In the genomic region with DNA sequence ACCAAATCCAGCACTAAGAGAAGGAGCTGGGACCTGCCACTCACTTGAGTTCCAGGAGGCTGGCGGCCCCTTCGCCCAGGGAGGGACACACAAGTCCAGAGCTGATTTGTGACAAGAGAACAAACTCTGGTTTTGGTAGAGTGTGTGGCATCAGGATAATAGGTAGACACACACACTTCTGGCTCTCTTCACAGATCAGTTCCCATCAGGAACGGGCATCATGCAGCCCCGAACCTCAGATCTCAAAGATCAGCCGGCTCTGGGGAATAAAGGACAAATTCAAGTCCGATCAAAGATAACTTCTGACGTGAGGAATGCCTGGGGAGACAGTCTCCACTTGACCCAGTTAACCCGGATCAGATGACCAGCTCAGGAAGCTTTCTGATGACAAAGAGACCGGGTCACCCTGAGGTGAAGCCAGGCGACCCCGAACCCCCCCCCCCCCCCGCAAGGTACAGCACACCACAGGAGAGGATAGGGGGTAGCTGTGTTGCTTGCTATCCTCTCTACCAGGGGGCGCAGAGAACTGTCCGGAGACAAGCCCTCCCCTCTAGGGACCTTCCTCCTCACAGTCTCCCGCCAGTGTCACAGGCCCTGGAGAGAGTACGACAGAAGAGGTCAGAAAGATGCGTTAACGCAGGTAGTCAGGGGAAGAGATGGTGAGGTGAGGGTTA, we compare ENCODE assay signal across 8 mouse cellular contexts. TPM values are rescaled to one million over a fixed set of nuclear protein-coding genes. Genes with fewer than 3 reads are reported as not detected.
DNase-seq lines count a peak whose midpoint lies in the region; ATAC-seq and TF ChIP-seq lines count a peak whose summit lies in the region.
"Had no signal": no experiment of that assay in that cellular context is flagged by ENCODE, and none has a peak within 500 bp of the region (broad histone marks: within the 10 kb centered on the region; RNA-seq: fewer than 3 reads in every experiment).

No protein-coding gene starts in this region.

- peaks cover 32% of the 10 kb centered on the region for H3K27me3 ChIP-seq in lung, embryonic 16.5 days (ENCODE audit: control insufficient read depth, insufficient read depth, low read depth, low read length)
- H3K27me3 ChIP-seq in forebrain, embryonic 12.5 days = no peaks in the 10 kb centered on the region; the same call in 1 of the 2 replicates
- peaks cover 30% of the 10 kb centered on the region for H3K27me3 ChIP-seq in limb, embryonic 12.5 days
- peaks cover 28% of the 10 kb centered on the region for H3K27me3 ChIP-seq in small intestine, adult 2 months (ENCODE audit: control insufficient read depth, insufficient read depth, low read length)

- 9% methylated on average over 18 of the region's 18 CpGs for WGBS in lung, embryonic 16.5 days
- WGBS in lung, adult 2 months = 17% methylated on average over 18 of the region's 18 CpGs
- WGBS in forebrain, embryonic 12.5 days = 10% methylated on average over 17 of the region's 18 CpGs
- 13% methylated on average over 18 of the region's 18 CpGs for WGBS in limb, embryonic 12.5 days
- 11% methylated on average over 18 of the region's 18 CpGs for WGBS in small intestine, adult 2 months

- ATAC-seq in lung, embryonic 16.5 days (ENCODE audit: low read depth) = 0 out of 2 replicates have a peak, but pooled peaks have one; percentile 18
- peak; percentile 36 for ATAC-seq in forebrain, embryonic 12.5 days (ENCODE audit: low FRiP score)
- ATAC-seq in limb, embryonic 12.5 days (ENCODE audit: insufficient number of reproducible peaks, insufficient read depth, low FRiP score, low TSS enrichment, low read depth) = peak; percentile 9; the same call in 1 of the 2 replicates

- no peaks in the 10 kb centered on the region for H3K9me3 ChIP-seq in lung, embryonic 16.5 days (ENCODE audit: control insufficient read depth, low read length)
- no peaks in the 10 kb centered on the region for H3K9me3 ChIP-seq in forebrain, embryonic 12.5 days
- no peaks in the 10 kb centered on the region for H3K9me3 ChIP-seq in limb, embryonic 12.5 days

- TF ChIP-seq CTCF in lung, adult 2 months (IDR thresholded peaks at IDR 0.05; ENCODE audit: insufficient read depth, low read length) = no peak
- no peak for TF ChIP-seq CTCF in small intestine, adult 2 months (IDR thresholded peaks at IDR 0.05; ENCODE audit: extremely low read depth, insufficient read length, insufficient replicate concordance, low read depth, low read length)

- no peak for DNase-seq in lung, adult 2 months
- DNase-seq in spleen, adult 18-20 months = no peak
- DNase-seq in kidney, adult 8-10 months = no peak
- DNase-seq: heart, postnatal 10 days had no signal

- no peaks in the 10 kb centered on the region for H3K36me3 ChIP-seq in lung, embryonic 16.5 days (ENCODE audit: control insufficient read depth, insufficient read depth, low read length)
- H3K36me3 ChIP-seq in forebrain, embryonic 12.5 days (replicated peaks) = peaks cover 14% of the 10 kb centered on the region
- H3K36me3 ChIP-seq in limb, embryonic 12.5 days = peaks cover 17% of the 10 kb centered on the region
- no peaks in the 10 kb centered on the region for H3K36me3 ChIP-seq in small intestine, adult 2 months (ENCODE audit: control insufficient read depth, insufficient read depth, low read length)

- no peaks in the 10 kb centered on the region for H3K4me1 ChIP-seq in lung, embryonic 16.5 days (replicated peaks; ENCODE audit: control insufficient read depth, insufficient read depth, low read length)
- H3K4me1 ChIP-seq in lung, adult 2 months (ENCODE audit: control insufficient read depth, insufficient read depth, low read length) = no peaks in the 10 kb centered on the region
- peaks cover 43% of the 10 kb centered on the region for H3K4me1 ChIP-seq in forebrain, embryonic 12.5 days
- peaks cover 18% of the 10 kb centered on the region for H3K4me1 ChIP-seq in limb, embryonic 12.5 days (replicated peaks)
- H3K4me1 ChIP-seq in small intestine, adult 2 months (ENCODE audit: control insufficient read depth, insufficient read depth, insufficient read length, low read length) = no peaks in the 10 kb centered on the region

- TF ChIP-seq POLR2A in lung, adult 2 months (IDR thresholded peaks at IDR 0.05; ENCODE audit: borderline replicate concordance, extremely low read depth, low read depth, low read length) = no peak
- TF ChIP-seq POLR2A in small intestine, adult 2 months (IDR thresholded peaks at IDR 0.05; ENCODE audit: low read depth, low read length) = no peak

- H3K27ac ChIP-seq in lung, embryonic 16.5 days (ENCODE audit: low read length) = no peak overlapping the region
- H3K27ac ChIP-seq in forebrain, embryonic 12.5 days = no peak overlapping the region
- H3K27ac ChIP-seq in limb, embryonic 12.5 days = no peak overlapping the region
- H3K27ac ChIP-seq in small intestine, adult 2 months (ENCODE audit: insufficient read depth, low read depth, low read length) = no peak overlapping the region

- H3K4me2 ChIP-seq in lung, embryonic 16.5 days (ENCODE audit: low read depth, low read length) = peak overlapping the region; percentile 88
- H3K4me2 ChIP-seq in forebrain, embryonic 12.5 days = peak overlapping the region; percentile 78
- H3K4me2 ChIP-seq in limb, embryonic 12.5 days = peak overlapping the region; percentile 88

- no peak overlapping the region for H3K9ac ChIP-seq in lung, embryonic 16.5 days (ENCODE audit: low read length)
- peak overlapping the region; percentile 74 for H3K9ac ChIP-seq in forebrain, embryonic 12.5 days
- H3K9ac ChIP-seq in limb, embryonic 12.5 days (replicated peaks) = peak overlapping the region; percentile 69

- H3K4me3 ChIP-seq in lung, embryonic 16.5 days (ENCODE audit: low read length) = peak overlapping the region; percentile 62
- no peak overlapping the region for H3K4me3 ChIP-seq in lung, adult 2 months (replicated peaks; ENCODE audit: extremely low read depth, low read depth, low read length)
- peak overlapping the region; percentile 73 for H3K4me3 ChIP-seq in forebrain, embryonic 12.5 days (replicated peaks)
- H3K4me3 ChIP-seq in limb, embryonic 12.5 days (replicated peaks) = peak overlapping the region; percentile 64
- peak overlapping the region; percentile 31 for H3K4me3 ChIP-seq in small intestine, adult 2 months (ENCODE audit: low read depth, low read length)

RNA-seq across cellular contexts. Expression of a gene that starts 0.8 kb away (rescaled TPM):
- 1.7 and 1.9 TPM in 2 replicates for polyA plus RNA-seq in lung, embryonic 16.5 days (2015; fragmentation: Nextera tagmentation; extraction: Ambion mirVana)
- polyA plus RNA-seq in lung, adult 2 months (2012; rRNA removed) = 0.41 and 0.56 TPM in 2 replicates
- polyA plus RNA-seq in forebrain, embryonic 12.5 days (2016; fragmentation: Nextera tagmentation; extraction: Ambion mirVana) = 38.6 and 57.3 TPM in 2 replicates
- 29.0 and 35.4 TPM in 2 replicates for polyA plus RNA-seq in limb, embryonic 12.5 days (2016; fragmentation: Nextera tagmentation; extraction: Ambion mirVana)
- polyA plus RNA-seq in small intestine, adult 2 months (2012; rRNA removed) = 1.7 and 3.8 TPM in 2 replicates

RNA-seq across cellular contexts. Expression of a gene that starts 38.0 kb away (rescaled TPM):
- polyA plus RNA-seq in lung, embryonic 16.5 days (2015; fragmentation: Nextera tagmentation; extraction: Ambion mirVana) = 0.13 and 0.15 TPM in 2 replicates
- polyA plus RNA-seq in lung, adult 2 months (2012; rRNA removed) = 0.06 TPM in 1 of 2 replicates, not detected in the other
- polyA plus RNA-seq in forebrain, embryonic 12.5 days (2016; fragmentation: Nextera tagmentation; extraction: Ambion mirVana) = 0.22 and 0.31 TPM in 2 replicates
- 0.24 and 0.33 TPM in 2 replicates for polyA plus RNA-seq in limb, embryonic 12.5 days (2016; fragmentation: Nextera tagmentation; extraction: Ambion mirVana)
- polyA plus RNA-seq in small intestine, adult 2 months (2012; rRNA removed) = not detected in 2 replicates

RNA-seq across cellular contexts. Expression of a gene that starts 51.0 kb away (rescaled TPM):
- 28.9 and 34.8 TPM in 2 replicates for polyA plus RNA-seq in lung, embryonic 16.5 days (2015; fragmentation: Nextera tagmentation; extraction: Ambion mirVana)
- 34.7 and 40.9 TPM in 2 replicates for polyA plus RNA-seq in lung, adult 2 months (2012; rRNA removed)
- 36.1 and 37.3 TPM in 2 replicates for polyA plus RNA-seq in forebrain, embryonic 12.5 days (2016; fragmentation: Nextera tagmentation; extraction: Ambion mirVana)
- polyA plus RNA-seq in limb, embryonic 12.5 days (2016; fragmentation: Nextera tagmentation; extraction: Ambion mirVana) = 40.1 and 44.9 TPM in 2 replicates
- 22.6 and 66.3 TPM in 2 replicates for polyA plus RNA-seq in small intestine, adult 2 months (2012; rRNA removed)

RNA-seq across cellular contexts. Expression of a gene that starts 51.0 kb away (rescaled TPM):
- 34.5 and 36.8 TPM in 2 replicates for polyA plus RNA-seq in lung, embryonic 16.5 days (2015; fragmentation: Nextera tagmentation; extraction: Ambion mirVana)
- 34.6 and 38.4 TPM in 2 replicates for polyA plus RNA-seq in lung, adult 2 months (2012; rRNA removed)
- 47.3 and 50.0 TPM in 2 replicates for polyA plus RNA-seq in forebrain, embryonic 12.5 days (2016; fragmentation: Nextera tagmentation; extraction: Ambion mirVana)
- 54.9 and 57.2 TPM in 2 replicates for polyA plus RNA-seq in limb, embryonic 12.5 days (2016; fragmentation: Nextera tagmentation; extraction: Ambion mirVana)
- 20.5 and 34.1 TPM in 2 replicates for polyA plus RNA-seq in small intestine, adult 2 months (2012; rRNA removed)

RNA-seq across cellular contexts. Expression of a gene that starts 55.3 kb away (rescaled TPM):
- not detected in 2 replicates for polyA plus RNA-seq in lung, embryonic 16.5 days (2015; fragmentation: Nextera tagmentation; extraction: Ambion mirVana)
- not detected in 2 replicates for polyA plus RNA-seq in lung, adult 2 months (2012; rRNA removed)
- polyA plus RNA-seq in forebrain, embryonic 12.5 days (2016; fragmentation: Nextera tagmentation; extraction: Ambion mirVana) = 0.57 and 0.65 TPM in 2 replicates
- polyA plus RNA-seq in limb, embryonic 12.5 days (2016; fragmentation: Nextera tagmentation; extraction: Ambion mirVana) = not detected in 2 replicates
- polyA plus RNA-seq in small intestine, adult 2 months (2012; rRNA removed) = not detected in 2 replicates
